Mouse (Mus musculus) neural tube, embryonic 11.5 days (tissue): ENCODE measurements at regions not wholly inside any gene's neighbourhood (a gene's known extent, or its start where the extent isn't known, plus 50 kb on each side); places are given as distances from the start of the nearest gene placed in this dataset.

Source experiments
- ATAC-seq: fragments of 200-750 bp; cut with Nextera tagmentation; 2 replicates; pipeline ENCODE4 v1.8.0; 2017; ENCODE audit warnings: moderate number of reproducible peaks, mild to moderate bottlenecking, moderate TSS enrichment, moderate library complexity; ENCODE audit not compliant: insufficient read depth, low FRiP score, low TSS enrichment
- DNase-seq: peaks from one replicate; pipeline ENCODE4 v3.0.0-alpha.2; 2015; ENCODE audit warnings: low spot score
- H3K27ac ChIP-seq: fragments of 300-500 bp; sonication (generic); 2 replicates; pipeline ENCODE4 v1.5.1; 2014; ENCODE audit warnings: low read depth, mild to moderate bottlenecking, low read length
- H3K27me3 ChIP-seq: fragments of 300-500 bp; sonication (generic); 2 replicates; pipeline ENCODE4 v1.6.1; 2014; ENCODE audit warnings: mild to moderate bottlenecking, low read length, mixed read lengths; ENCODE audit not compliant: control insufficient read depth, insufficient read depth
- H3K36me3 ChIP-seq: fragments of 300-500 bp; sonication (generic); 2 replicates; pipeline ENCODE4 v1.6.1; 2014; ENCODE audit warnings: mild to moderate bottlenecking, low read length, moderate library complexity, mixed read lengths; ENCODE audit not compliant: control insufficient read depth, insufficient read depth
- H3K4me1 ChIP-seq: fragments of 300-500 bp; sonication (generic); 2 replicates; pipeline ENCODE4 v1.6.1; 2014; ENCODE audit warnings: low read length, mixed read lengths; ENCODE audit not compliant: control insufficient read depth, insufficient read depth
- H3K4me2 ChIP-seq: fragments of 300-500 bp; sonication (generic); 2 replicates; pipeline ENCODE4 v1.6.1; 2014; ENCODE audit warnings: low read depth, mild to moderate bottlenecking, moderate library complexity
- H3K4me3 ChIP-seq: fragments of 300-500 bp; sonication (generic); 2 replicates; pipeline ENCODE4 v1.5.1; 2014; ENCODE audit warnings: low read depth, low read length
- H3K9ac ChIP-seq: fragments of 300-500 bp; sonication (generic); 2 replicates; pipeline ENCODE4 v1.6.1; 2014; ENCODE audit warnings: mild to moderate bottlenecking, low read length
- H3K9me3 ChIP-seq: fragments of 300-500 bp; sonication (generic); 2 replicates; pipeline ENCODE4 v1.6.1; 2016; ENCODE audit warnings: low read length; ENCODE audit not compliant: control insufficient read depth
- WGBS: fragments of 180-500 bp; shearing (Covaris S2); extraction: QIAGEN DNeasy Blood & Tissue Kit; methylation state at CpG from one replicate; pipeline ENCODE4 v1.1.7; 2014; 5-methylcytosine and 5-hydroxymethylcytosine counted together

- no peak for ATAC-seq
- 72% methylated on average over 11 of the region's 11 CpGs for WGBS
These were observed 283.7 kb upstream of the Cnr1 start for GRCm38 (mm10) chr4:33640576-33641255.

GRCm38 (mm10) chr4:33641883-33642282, 282.5 kb upstream of the Cnr1 start:
- Histone ChIP-seq H3K36me3 (no peaks in the 10 kb centered on the region), H3K27ac (no peak overlapping the region), H3K4me2 (no peak overlapping the region), H3K4me3 (no peak overlapping the region), H3K9me3 (no peaks in the 10 kb centered on the region), H3K27me3 (no peaks in the 10 kb centered on the region), H3K9ac (no peak overlapping the region), H3K4me1 (no peaks in the 10 kb centered on the region)
- ATAC-seq (no peak), DNase-seq (no peak)
- WGBS, result 72% methylated on average over 6 of the region's 6 CpGs

More at GRCm38 (mm10) chr4:33640576-33641255, 283.7 kb upstream of the Cnr1 start:
- Histone ChIP-seq H3K4me1 (no peaks in the 10 kb centered on the region), H3K36me3 (no peaks in the 10 kb centered on the region), H3K4me2 (no peak overlapping the region), H3K4me3 (no peak overlapping the region), H3K27me3 (no peaks in the 10 kb centered on the region), H3K27ac (no peak overlapping the region), H3K9ac (no peak overlapping the region), H3K9me3 (no peaks in the 10 kb centered on the region)
- DNase-seq, result no peak

GRCm38 (mm10) chr4:33642526-33642925, 281.9 kb upstream of the Cnr1 start:
- H3K36me3 ChIP-seq, result no peaks in the 10 kb centered on the region
- WGBS, result 91% methylated on average over 13 of the region's 13 CpGs
- no peak overlapping the region for H3K9ac ChIP-seq
- DNase-seq (no peak), ATAC-seq (no peak)
- no peaks in the 10 kb centered on the region for H3K27me3 ChIP-seq
- H3K27ac ChIP-seq, result no peak overlapping the region
- H3K9me3 ChIP-seq, result no peaks in the 10 kb centered on the region
- H3K4me2 ChIP-seq, result no peak overlapping the region
- H3K4me3 ChIP-seq, result no peak overlapping the region
- no peaks in the 10 kb centered on the region for H3K4me1 ChIP-seq

- Histone ChIP-seq H3K36me3 (no peaks in the 10 kb centered on the region), H3K4me2 (no peak overlapping the region), H3K4me1 (no peaks in the 10 kb centered on the region), H3K27ac (no peak overlapping the region), H3K9ac (no peak overlapping the region), H3K27me3 (no peaks in the 10 kb centered on the region), H3K9me3 (no peaks in the 10 kb centered on the region), H3K4me3 (no peak overlapping the region)
- ATAC-seq, result no peak
- WGBS, result 76% methylated on average over 2 of the region's 2 CpGs
- no peak for DNase-seq
These were observed 279.2 kb upstream of the Cnr1 start for GRCm38 (mm10) chr4:33645217-33645616.

GRCm38 (mm10) chr4:33651292-33651691, 273.1 kb upstream of the Cnr1 start:
- ATAC-seq (no peak), DNase-seq (no peak)
- Histone ChIP-seq H3K27me3 (no peaks in the 10 kb centered on the region), H3K27ac (no peak overlapping the region), H3K4me1 (no peaks in the 10 kb centered on the region), H3K9ac (no peak overlapping the region), H3K4me2 (no peak overlapping the region), H3K36me3 (no peaks in the 10 kb centered on the region), H3K9me3 (no peaks in the 10 kb centered on the region), H3K4me3 (no peak overlapping the region)
- 87% methylated on average over 5 of the region's 5 CpGs for WGBS

GRCm38 (mm10) chr4:33659766-33660165, 264.6 kb upstream of the Cnr1 start:
- H3K9me3 ChIP-seq, result no peaks in the 10 kb centered on the region
- no peak overlapping the region for H3K4me2 ChIP-seq
- no peak overlapping the region for H3K27ac ChIP-seq
- DNase-seq, result no peak
- WGBS, result 90% methylated on average over 14 of the region's 14 CpGs
- ATAC-seq, result no peak
- no peaks in the 10 kb centered on the region for H3K36me3 ChIP-seq
- peaks cover 5% of the 10 kb centered on the region for H3K4me1 ChIP-seq
- no peak overlapping the region for H3K4me3 ChIP-seq
- no peak overlapping the region for H3K9ac ChIP-seq
- H3K27me3 ChIP-seq, result no peaks in the 10 kb centered on the region

- no peak overlapping the region for H3K4me2 ChIP-seq
- ATAC-seq (no peak), DNase-seq (no peak)
- H3K36me3 ChIP-seq, result no peaks in the 10 kb centered on the region
- WGBS, result 73% methylated on average over 5 of the region's 5 CpGs
- H3K9me3 ChIP-seq, result no peaks in the 10 kb centered on the region
- H3K4me1 ChIP-seq, result peaks cover 5% of the 10 kb centered on the region
- H3K27me3 ChIP-seq, result no peaks in the 10 kb centered on the region
- H3K9ac ChIP-seq, result no peak overlapping the region
- H3K27ac ChIP-seq, result no peak overlapping the region
- H3K4me3 ChIP-seq, result no peak overlapping the region
These were observed 263.8 kb upstream of the Cnr1 start for GRCm38 (mm10) chr4:33660553-33660952.

- no peaks in the 10 kb centered on the region for H3K27me3 ChIP-seq
- no peaks in the 10 kb centered on the region for H3K9me3 ChIP-seq
- ATAC-seq, result no peak
- H3K27ac ChIP-seq, result no peak overlapping the region
- peaks cover 5% of the 10 kb centered on the region for H3K4me1 ChIP-seq
- no peak overlapping the region for H3K4me3 ChIP-seq
- DNase-seq, result no peak
- H3K36me3 ChIP-seq, result no peaks in the 10 kb centered on the region
- H3K9ac ChIP-seq, result no peak overlapping the region
- H3K4me2 ChIP-seq, result no peak overlapping the region
- WGBS, result 80% methylated on average over 2 of the region's 3 CpGs
These were observed 262.5 kb upstream of the Cnr1 start for GRCm38 (mm10) chr4:33661862-33662261.

- Histone ChIP-seq H3K9me3 (no peaks in the 10 kb centered on the region), H3K4me2 (no peak overlapping the region), H3K4me1 (peaks cover 5% of the 10 kb centered on the region), H3K4me3 (no peak overlapping the region), H3K36me3 (no peaks in the 10 kb centered on the region), H3K27ac (no peak overlapping the region), H3K9ac (no peak overlapping the region), H3K27me3 (no peaks in the 10 kb centered on the region)
- ATAC-seq (no peak), DNase-seq (no peak)
- WGBS, result 77% methylated on average over 11 of the region's 11 CpGs
These were observed 261.4 kb upstream of the Cnr1 start for GRCm38 (mm10) chr4:33662965-33663364.
